Mouse (Mus musculus) adrenal gland, postnatal 25 days (tissue): ENCODE results near the gene Dock2. TPM values are rescaled to one million over a fixed set of nuclear protein-coding genes. Genes with fewer than 3 reads are reported as not detected.

Experiments used
- DNase-seq: peaks from one replicate; pipeline ENCODE4 v3.0.0; 2021; ENCODE audit warnings: mixed read lengths
- total RNA-seq: library from RNA; stranded (reverse); gene quantifications from 2 replicates; pipeline ENCODE4 v1.2.3, GENCODE M21; 2021

Dock2 gene
- total RNA-seq, 1 experiment from 2014 or later: 2.2 TPM

DNA sequence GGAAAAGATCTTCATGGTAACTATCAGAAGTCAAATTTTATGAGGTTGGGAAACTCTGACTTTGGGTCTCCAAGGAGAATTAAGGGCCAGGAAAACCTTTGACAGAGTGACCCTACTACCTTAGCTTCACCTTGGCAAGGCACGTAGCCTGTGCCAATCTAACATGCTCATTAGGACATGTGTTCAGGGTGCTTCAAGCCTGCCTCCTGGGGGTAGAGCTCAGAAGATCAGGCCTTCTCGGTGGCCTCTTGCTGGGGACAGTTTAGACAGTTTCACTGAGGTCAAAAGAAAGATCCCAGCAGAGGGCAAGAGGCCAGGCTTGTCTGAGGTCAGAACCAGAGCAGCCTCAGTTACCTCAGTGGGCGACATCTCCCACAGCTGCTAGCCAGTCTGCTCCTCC lies 590.0 kb downstream of the Dock2 start:
- no peak for DNase-seq

DNA sequence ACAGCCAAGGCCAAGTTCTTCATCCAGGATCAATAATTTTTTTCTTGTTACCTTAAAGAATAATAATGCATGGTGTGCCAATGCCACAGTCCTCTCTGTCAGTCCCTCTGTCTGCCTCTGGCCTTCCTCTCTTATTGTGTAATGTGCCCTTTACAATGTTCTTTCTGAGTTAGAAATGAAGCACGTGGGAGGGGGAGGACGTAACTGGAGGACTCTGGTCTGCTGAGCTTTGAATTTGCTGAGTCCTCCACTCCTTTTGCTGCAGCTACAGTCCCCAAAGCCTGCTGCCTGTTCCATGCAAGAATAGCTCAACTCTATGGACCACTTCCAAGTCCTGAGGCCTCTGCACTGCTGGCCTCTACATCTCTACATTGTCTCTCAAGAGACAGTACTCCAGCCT lies 599.4 kb downstream of the Dock2 start:
- no peak for DNase-seq

DNA sequence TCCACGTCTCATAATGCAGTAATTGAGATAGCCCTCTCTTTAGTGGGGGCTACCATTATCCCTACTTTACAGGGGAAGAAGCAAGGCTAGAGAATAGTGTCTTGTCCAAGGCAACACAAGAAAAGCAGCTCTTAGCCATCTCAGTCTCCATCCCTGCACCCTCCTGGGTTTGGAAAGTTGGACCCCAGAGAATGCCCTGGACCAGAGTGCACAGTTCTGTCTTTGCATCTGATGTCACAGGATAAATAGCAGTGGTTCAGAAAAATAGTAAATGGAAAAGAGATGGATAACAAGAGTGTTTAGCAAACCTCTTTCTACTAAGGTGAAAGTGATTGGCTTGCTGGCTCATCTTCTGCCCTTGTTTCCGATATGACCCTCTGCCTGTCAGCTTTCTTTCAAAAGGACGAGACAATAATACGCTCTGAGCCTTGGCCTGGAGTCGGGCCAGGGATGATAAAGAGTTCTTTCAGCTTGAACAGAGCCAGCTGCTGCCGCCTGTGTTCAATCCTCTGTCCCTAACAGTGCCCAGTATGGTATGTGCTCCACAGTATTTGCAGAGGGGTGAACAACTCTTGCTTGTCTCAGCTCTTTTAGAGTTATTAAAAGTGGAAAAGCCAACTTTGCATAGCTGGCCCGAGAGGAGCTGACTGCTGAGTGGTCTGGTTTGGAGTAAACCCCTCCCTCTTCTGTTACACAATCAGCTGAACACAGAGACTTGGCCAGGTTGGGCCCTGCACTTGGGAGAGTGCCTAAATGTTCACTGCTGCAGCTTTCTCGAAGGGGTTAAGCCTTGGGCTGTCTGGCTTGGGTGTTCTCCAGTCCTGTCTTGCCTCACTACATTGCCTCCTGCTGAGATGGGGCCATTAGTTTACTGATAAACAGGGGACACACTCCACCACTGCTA lies 602.2 kb downstream of the Dock2 start:
- peak; percentile 27 for DNase-seq

DNA sequence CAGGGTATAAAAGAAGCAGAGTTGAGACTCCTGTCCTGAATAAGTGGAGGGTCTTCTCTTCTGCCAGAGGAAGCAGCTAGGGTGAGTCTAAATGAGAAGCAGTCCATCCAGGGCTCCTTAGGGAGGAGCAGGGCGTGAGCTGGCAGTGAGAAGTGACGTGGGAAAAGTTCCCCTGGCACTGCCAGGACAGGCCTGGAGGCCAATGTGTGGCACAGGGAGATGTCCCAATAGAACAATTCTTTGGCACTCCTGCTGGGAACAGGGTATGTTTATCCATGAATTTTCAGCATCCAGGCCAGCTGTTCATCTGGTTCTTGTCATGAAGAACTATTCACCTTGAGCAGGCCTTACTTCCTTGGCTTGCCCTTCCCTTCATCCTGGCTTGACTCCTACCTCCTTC lies 604.9 kb downstream of the Dock2 start:
- DNase-seq: no peak

Other genes with a start within 250 kb of the Dock2 start
- 2.2 and 3.1 TPM in 2 replicates for gene Spdl1, start 49.7 kb upstream of the Dock2 start, total RNA-seq